Mouse (Mus musculus) mouse embryonic stem cell (cell line): ENCODE results near the gene Pstk.
"Not testable (repeated sequence)": the region's sequence is repeated elsewhere in the genome, so short reads cannot be mapped to it uniquely, and the experiment has no call there.

Source experiments
- in situ Hi-C, 2 experiments: fragments of 300-500 bp; cut with MboI; formaldehyde crosslinking; loops; 1 replicate in 1 of 2; 3 replicates in 1 of 2; pipeline ENCODE4 v1.14.3; 2019 to 2020; ENCODE audit warnings: low sequenced_read_pairs in 2 of 2, low pct_unique_long_range_greater_than_20kb in 1 of 2, mixed read lengths in 1 of 2; ENCODE audit not compliant: unreplicated experiment in 1 of 2

The Pstk gene

DNA sequence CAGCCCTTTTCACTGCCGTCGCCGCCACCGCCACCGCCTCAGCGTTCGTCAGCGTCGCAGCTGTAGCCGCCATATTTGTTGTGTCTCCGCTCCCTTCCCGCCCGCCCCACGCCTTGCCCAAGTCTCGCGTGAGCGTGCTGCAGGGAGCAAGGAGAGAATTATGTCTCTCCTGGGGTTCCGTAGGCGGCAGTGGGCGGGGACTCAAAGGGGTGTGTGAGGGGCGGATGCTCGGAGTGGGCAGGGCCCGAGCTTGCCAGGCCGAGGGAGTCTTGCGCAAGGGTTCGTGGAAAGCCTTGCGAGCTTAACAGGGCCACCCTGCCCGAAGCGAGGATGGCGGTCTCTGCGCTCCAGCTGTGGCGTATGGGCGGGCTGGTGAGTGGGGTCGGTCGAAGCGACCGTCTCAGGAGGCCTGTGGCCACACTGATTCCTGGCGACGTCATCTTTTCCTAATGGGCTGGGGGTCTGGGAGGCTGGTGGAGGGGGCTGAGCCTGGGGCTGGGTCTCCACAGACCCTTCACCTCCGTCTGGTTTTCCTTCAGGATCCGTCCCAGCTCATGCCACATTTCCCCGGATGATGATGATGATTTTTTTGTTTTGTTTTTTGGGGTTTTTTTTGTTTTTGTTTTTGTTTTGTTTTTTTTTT, 39.6 kb downstream of the Pstk start, which contains the start of the genes Ikzf5 and Acadsb:
TSS of gene Ikzf5 (minus strand) at position 106 of the 643 bp plus-strand sequence.
TSS of gene Acadsb (plus strand) at position 186 of the 643 bp plus-strand sequence.
- in situ Hi-C loops = no loop called here

DNA sequence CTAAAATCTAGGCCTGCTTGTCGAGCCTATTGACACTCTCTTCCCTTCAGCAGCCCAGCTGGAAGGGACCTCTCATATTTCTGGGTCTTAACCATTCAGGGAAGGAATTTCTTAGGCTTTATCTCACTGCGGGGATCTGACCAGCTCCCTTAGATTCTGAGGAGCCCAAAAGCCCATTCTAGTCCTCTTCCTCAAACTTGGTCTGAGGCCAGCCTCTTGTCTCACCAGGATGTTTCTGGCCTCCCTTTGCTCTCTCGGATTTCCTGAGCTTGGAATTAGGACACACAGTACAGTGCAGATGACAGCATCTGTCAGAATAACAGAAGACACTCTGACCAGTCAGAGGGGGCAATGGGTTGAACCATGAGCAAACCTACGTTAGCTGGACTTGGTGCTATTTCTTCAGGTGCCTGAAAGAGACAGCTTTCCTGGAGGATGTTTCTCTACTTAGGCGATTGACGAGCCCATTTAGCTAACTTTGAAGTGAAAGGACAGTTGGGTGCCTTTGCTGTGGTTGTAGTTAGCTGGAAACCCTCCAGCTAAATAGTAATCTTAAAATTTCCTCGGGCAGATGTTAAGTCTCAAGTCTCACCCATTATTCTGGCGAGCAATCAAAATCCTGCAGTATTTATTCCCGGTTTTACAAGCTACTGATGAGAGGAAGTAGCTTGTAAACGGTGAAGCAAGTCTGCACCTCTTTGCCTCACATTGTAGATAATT, 40.4 kb downstream of the Pstk start:
- in situ Hi-C loops = no loop called here

DNA sequence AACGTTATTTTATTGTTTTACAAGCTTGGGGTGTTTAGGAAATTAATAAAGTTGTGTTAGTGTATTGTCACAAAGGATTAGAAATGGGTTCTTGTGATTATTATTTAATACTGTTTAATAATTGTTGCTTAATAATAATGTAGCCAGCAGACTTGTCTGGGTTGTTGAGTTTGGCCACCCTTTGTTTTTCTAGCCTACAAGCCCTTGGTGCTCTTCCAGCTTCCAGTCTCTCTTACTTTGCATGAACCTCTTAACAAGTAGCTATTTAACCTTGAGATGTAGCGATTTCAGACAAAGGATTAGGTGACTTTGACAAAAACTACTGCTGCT, 41.0 kb downstream of the Pstk start:
- in situ Hi-C loops = no loop called here

DNA sequence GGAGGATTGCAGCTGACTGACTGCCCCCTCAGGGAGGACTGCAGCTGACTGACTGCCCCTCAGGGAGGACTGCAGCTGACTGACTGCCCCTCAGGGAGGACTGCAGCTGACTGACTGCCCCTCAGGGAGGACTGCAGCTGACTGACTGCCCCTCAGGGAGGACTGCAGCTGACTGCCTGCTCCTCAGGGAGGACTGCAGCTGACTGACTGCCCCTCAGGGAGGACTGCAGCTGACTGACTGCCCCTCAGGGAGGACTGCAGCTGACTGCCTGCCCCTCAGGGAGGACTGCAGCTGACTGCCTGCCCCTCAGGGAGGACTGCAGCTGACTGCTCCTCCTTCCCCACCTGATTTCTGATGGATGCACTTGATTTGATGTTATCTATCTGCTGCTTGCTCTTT, 45.8 kb downstream of the Pstk start:
- in situ Hi-C loops = not testable (repeated sequence)

DNA sequence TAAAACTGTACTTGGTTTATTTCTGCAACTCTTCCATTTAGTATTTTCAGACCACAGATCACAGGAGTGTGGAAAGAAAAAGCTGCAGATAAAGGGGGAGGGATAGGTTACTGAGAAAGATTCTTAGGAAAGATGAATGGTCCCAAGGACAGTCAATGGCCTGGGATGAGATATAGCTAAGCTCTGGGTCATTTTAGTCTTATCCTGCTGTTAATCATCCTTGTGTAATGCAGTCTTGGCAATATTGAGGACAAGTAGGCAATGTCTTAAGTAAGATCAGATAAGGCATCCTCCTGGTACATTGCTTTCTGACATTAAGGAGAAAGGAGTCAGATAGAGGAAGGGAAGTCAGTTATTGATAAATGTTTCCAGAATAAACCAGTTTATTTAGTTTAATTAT, 46.7 kb downstream of the Pstk start:
- in situ Hi-C loops = no loop called here

DNA sequence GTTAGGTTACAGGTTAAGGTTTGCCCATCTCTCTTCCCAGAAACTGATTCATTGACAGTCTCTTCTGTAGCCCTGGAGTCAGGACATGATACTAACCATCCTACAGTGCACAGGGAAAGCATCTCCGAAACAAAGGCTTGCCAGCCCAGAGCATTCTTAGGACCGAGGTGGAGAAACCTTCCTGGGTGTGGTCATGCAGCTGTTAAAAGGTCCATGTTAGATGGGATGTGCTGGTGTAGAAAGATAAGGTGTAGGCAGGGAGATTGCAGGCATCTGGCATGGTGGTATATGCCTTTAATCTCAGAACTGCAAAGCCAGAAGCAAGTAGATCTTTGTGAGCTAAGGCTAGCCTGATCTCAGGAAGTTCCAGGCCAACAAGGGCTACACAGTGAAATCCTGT, 54.0 kb downstream of the Pstk start:
- in situ Hi-C loops = no loop called here

DNA sequence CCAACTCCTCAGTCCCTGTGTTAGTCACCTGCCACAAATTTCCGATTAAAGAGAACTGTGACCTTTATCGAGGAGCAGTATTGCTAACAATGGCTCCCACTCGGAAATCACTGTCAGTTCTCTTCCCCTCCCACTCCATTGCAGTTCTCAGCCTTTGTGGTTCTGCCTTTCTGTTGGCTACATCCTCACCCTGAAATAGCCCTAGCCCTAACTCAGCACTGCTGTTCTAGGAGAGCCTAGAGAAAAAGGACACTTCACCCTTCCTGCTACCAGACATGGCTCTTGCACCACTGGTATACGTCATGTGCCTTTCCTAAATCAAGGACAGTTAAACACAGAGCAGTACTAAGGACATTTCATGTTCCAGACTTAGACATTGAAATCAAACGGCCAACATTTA, 56.4 kb downstream of the Pstk start:
- in situ Hi-C loops = no loop called here

DNA sequence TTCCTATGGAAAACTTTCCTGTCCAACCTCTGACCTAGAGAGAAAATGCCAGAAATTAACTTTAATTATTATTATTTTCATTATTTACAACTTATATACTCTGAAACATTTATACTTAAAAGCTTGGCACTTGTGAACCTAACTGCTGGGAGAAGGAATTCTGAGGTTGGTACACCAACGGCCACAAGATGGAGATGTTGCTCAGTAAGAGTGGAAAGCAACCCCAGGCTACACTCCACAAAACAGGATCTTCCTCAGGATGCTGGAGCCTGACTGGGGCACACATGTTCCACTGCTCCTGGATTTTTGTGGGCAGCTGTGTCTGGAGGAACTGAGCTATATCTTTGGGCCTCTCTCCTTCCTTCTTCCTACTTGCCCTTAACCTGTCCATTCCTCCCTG, 61.3 kb downstream of the Pstk start:
- in situ Hi-C loops = no loop called here

DNA sequence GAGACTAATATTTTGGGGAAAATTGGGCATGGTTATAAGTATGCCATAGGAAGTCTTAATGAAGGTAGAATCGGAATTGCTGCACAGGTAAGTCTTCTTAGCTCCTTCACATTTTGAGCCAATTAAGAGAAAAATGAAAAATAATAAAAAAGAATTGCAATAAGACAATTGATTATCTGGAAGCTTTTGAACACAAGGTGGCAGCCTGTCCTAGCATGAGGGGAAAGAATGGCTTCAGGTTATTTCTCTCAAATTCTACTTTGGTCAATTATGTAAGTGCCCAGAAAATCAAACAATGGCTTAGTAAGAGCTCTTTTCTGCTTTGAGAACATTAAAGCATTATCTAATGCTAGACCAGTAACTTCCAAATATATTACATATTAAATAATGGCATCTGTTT, 63.3 kb downstream of the Pstk start:
- in situ Hi-C loops = no loop called here

DNA sequence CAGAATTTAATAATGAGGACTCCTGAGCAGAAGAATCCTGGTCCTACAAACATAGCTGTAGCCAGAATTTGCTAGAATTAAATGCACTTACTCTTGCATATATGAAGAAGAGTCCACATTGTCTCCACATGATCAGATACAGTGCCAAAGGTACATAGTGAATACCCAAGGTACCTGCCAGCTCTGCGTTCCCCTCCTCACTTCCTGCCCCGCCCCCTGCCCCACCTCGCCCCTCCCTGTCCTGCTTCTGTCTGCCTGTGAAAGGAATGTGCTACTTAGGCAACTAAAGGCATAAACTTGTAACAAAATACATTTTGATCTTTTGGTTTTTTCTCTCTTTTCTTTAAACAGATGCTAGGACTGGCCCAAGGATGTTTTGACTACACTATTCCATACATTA, 66.1 kb downstream of the Pstk start:
- in situ Hi-C loops = no loop called here
